Mouse (Mus musculus): ENCODE data around the gene Ppp1r1b. TPM values are rescaled to one million over a fixed set of nuclear protein-coding genes. Genes with fewer than 3 reads are reported as not detected.

Gene Ppp1r1b
- polyA plus RNA-seq, 1 experiment from 2014 or later = 20.2 TPM

DNA sequence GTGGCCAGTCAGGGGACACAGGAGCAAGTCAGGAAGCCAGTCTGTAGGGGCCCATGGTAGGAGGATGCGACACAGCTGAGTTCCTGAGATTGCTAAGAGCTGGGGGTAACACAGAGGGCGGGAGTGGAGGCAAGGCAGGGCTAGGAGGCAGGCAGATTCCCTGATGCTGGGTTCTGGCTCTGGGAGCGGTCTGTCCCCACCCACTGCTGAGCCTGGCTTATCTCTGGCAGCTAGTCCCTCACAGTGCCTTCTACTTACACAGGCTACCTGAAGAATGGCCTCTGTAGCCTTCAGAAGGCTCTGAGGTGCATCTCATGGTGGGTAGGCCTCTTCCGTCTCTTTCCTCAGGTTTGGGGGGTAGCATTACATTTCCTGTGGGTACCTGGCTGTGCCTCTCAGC, 44.4 kb downstream of the Ppp1r1b start:
- H3K9me3 ChIP-seq = no peaks in the 10 kb centered on the region
- H3K27me3 ChIP-seq (replicated peaks) = peaks cover 7% of the 10 kb centered on the region
- no peaks in the 10 kb centered on the region for H3K36me3 ChIP-seq
- no peak for ATAC-seq (ENCODE audit: insufficient read depth, low FRiP score, low read depth)
- peak overlapping the region; percentile 83 for H3K27ac ChIP-seq
- H3K4me3 ChIP-seq (replicated peaks) = no peak overlapping the region
- 0 out of 2 replicates have a peak overlapping the region, but pooled peaks have one; percentile 16 for H3K4me2 ChIP-seq
- no peak overlapping the region for H3K9ac ChIP-seq
- peaks cover 33% of the 10 kb centered on the region for H3K4me1 ChIP-seq
- 55% methylated on average over 4 of the region's 4 CpGs for WGBS

GRCm38 (mm10) chr11:98393317-98393716, 45.1 kb downstream of the Ppp1r1b start:
- Histone ChIP-seq H3K36me3 (no peaks in the 10 kb centered on the region), H3K4me3 (replicated peaks) (no peak overlapping the region), H3K9ac (no peak overlapping the region), H3K27me3 (replicated peaks) (0 out of 2 replicates have a peak, but pooled peaks cover under 1% of the 10 kb centered on the region), H3K4me1 (peaks cover 33% of the 10 kb centered on the region), H3K27ac (peak overlapping the region; percentile 83), H3K9me3 (no peaks in the 10 kb centered on the region), H3K4me2 (no peak overlapping the region)
- ATAC-seq (ENCODE audit: insufficient read depth, low FRiP score, low read depth) = peak; percentile 49
- WGBS = 50% methylated on average over 6 of the region's 6 CpGs

GRCm38 (mm10) chr11:98394301-98394700, 46.1 kb downstream of the Ppp1r1b start:
- Histone ChIP-seq H3K27me3 (replicated peaks) (no peaks in the 10 kb centered on the region), H3K4me3 (replicated peaks) (no peak overlapping the region), H3K4me1 (peaks cover 32% of the 10 kb centered on the region), H3K9me3 (no peaks in the 10 kb centered on the region), H3K4me2 (no peak overlapping the region), H3K36me3 (no peaks in the 10 kb centered on the region), H3K9ac (no peak overlapping the region), H3K27ac (peak overlapping the region; percentile 86)
- ATAC-seq (ENCODE audit: insufficient read depth, low FRiP score, low read depth) = no peak
- WGBS = 36% methylated on average over 6 of the region's 6 CpGs

DNA sequence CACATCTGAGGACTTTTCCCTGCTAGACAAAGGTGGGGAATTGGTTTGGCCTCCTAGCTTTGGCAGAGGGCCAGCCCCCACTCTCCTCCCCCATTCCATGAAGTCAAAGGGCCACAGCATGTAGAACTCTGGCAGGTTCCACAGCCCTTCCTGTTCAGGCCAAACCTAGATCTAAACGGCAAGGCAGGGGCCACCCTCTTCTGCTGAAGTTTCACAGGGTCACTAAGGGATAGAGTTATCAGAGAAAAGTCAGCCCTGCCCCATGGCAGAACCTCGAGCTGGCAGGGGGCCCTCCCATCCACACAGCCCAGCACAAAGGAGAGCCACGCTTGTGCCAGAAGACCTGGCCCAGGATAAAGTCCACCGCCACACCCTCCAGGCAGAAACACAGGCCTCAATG, 46.8 kb downstream of the Ppp1r1b start:
- Histone ChIP-seq H3K4me2 (no peak overlapping the region), H3K36me3 (no peaks in the 10 kb centered on the region), H3K27ac (peak overlapping the region; percentile 86), H3K27me3 (replicated peaks) (no peaks in the 10 kb centered on the region), H3K9ac (no peak overlapping the region), H3K4me3 (replicated peaks) (no peak overlapping the region), H3K9me3 (no peaks in the 10 kb centered on the region), H3K4me1 (peaks cover 34% of the 10 kb centered on the region)
- ATAC-seq (ENCODE audit: insufficient read depth, low FRiP score, low read depth) = peak; percentile 75
- WGBS = 33% methylated on average over 4 of the region's 4 CpGs

- H3K4me2 ChIP-seq = no peak overlapping the region
- H3K36me3 ChIP-seq = no peaks in the 10 kb centered on the region
- H3K4me1 ChIP-seq = peaks cover 32% of the 10 kb centered on the region
- no peak overlapping the region for H3K4me3 ChIP-seq (replicated peaks)
- no peaks in the 10 kb centered on the region for H3K27me3 ChIP-seq (replicated peaks)
- H3K27ac ChIP-seq = no peak overlapping the region
- H3K9ac ChIP-seq = no peak overlapping the region
- WGBS = 88% methylated on average over 7 of the region's 7 CpGs
- ATAC-seq (ENCODE audit: insufficient read depth, low FRiP score, low read depth) = no peak
- no peaks in the 10 kb centered on the region for H3K9me3 ChIP-seq
These were observed 49.7 kb downstream of the Ppp1r1b start for GRCm38 (mm10) chr11:98397946-98398345.

- Histone ChIP-seq H3K4me2 (peak within 1 kb of the TSS; percentile 71), H3K27me3 (replicated peaks) (0 out of 2 replicates have a peak, but pooled peaks cover 4% of the 10 kb centered on the region), H3K4me1 (peaks cover 11% of the 10 kb centered on the region), H3K9ac (peak within 1 kb of the TSS; percentile 53; the same call in 1 of the 2 replicates), H3K27ac (peak within 1 kb of the TSS; percentile 97), H3K36me3 (no peaks in the 10 kb centered on the region), H3K9me3 (no peaks in the 10 kb centered on the region), H3K4me3 (replicated peaks) (peak within 1 kb of the TSS; percentile 74)
- ATAC-seq (ENCODE audit: insufficient read depth, low FRiP score, low read depth) = peak; percentile 83
- WGBS = under 1% methylated on average over 40 of the region's 40 CpGs
These were observed 52.0 kb downstream of the Ppp1r1b start, which contains the start of gene Pgap3 for GRCm38 (mm10) chr11:98400161-98400726. TSS of gene Pgap3 (minus strand) at chr11:98400490.

DNA sequence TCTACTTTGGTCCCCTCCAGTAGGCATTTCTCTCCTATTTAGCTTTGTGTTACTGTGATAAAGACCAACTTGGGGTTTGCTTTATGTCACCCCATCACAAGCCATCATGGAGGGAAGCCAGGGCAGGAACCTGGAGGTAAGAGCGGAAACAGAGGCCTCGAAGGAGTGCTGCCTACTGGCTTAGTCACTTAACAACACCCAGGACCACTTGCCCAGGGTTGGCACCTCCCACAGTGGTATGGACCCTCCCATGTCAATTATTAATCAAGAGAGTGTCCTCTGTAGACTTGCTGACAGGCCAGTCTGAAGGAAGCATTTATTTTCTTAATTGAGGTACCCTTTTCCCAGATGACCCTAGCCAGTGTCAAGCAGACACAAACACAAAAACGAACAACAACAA, 52.6 kb downstream of the Ppp1r1b start:
- Histone ChIP-seq H3K36me3 (no peaks in the 10 kb centered on the region), H3K4me1 (peaks cover 11% of the 10 kb centered on the region), H3K4me2 (peak overlapping the region; percentile 71), H3K4me3 (replicated peaks) (peak overlapping the region; percentile 74), H3K27me3 (replicated peaks) (0 out of 2 replicates have a peak, but pooled peaks cover 4% of the 10 kb centered on the region), H3K9me3 (no peaks in the 10 kb centered on the region), H3K27ac (peak overlapping the region; percentile 97), H3K9ac (peak overlapping the region; percentile 34; the same call in 1 of the 2 replicates)
- 41% methylated on average over 3 of the region's 3 CpGs for WGBS
- peak; percentile 56; the same call in 1 of the 2 replicates for ATAC-seq (ENCODE audit: insufficient read depth, low FRiP score, low read depth)

DNA sequence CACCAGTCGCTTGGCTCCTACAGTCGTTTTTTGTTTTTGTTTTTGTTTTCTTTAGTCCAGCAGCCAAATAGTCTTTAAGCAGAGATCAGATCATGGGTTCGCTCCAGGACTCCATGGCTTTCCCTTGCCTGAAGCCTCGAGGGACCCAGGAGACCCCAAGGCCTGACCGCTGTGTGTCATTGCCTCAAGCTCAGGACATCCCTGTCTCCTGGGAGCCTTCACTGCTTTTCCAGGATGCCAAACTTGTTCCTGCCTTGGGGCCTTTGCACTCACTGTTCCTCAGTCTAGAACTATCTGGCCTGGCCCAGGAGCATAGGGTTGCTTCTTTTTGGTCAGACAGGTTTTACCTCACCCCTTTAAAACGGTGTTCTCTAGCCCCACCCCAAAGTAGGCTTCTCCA, 58.4 kb downstream of the Ppp1r1b start:
- Histone ChIP-seq H3K9me3 (no peaks in the 10 kb centered on the region), H3K9ac (no peak overlapping the region), H3K4me2 (no peak overlapping the region), H3K27me3 (replicated peaks) (0 out of 2 replicates have a peak, but pooled peaks cover 4% of the 10 kb centered on the region), H3K4me1 (peaks cover 8% of the 10 kb centered on the region), H3K27ac (no peak overlapping the region), H3K36me3 (no peaks in the 10 kb centered on the region), H3K4me3 (replicated peaks) (no peak overlapping the region)
- 78% methylated on average over 6 of the region's 6 CpGs for WGBS
- ATAC-seq (ENCODE audit: insufficient read depth, low FRiP score, low read depth) = no peak

Other genes with a start within 250 kb of the Ppp1r1b start
- gene Fbxl20, start 198.0 kb upstream of the Ppp1r1b start, polyA plus RNA-seq (2015; fragmentation: Nextera tagmentation; extraction: Ambion mirVana) = 15.9 and 17.3 TPM in 2 replicates
- 54.5 and 57.4 TPM in 2 replicates for gene Med1, start 155.1 kb upstream of the Ppp1r1b start, polyA plus RNA-seq (2015; fragmentation: Nextera tagmentation; extraction: Ambion mirVana)
- 9.4 and 9.7 TPM in 2 replicates for gene Cdk12, start 145.3 kb upstream of the Ppp1r1b start, polyA plus RNA-seq (2015; fragmentation: Nextera tagmentation; extraction: Ambion mirVana)
- 0.09 and 0.18 TPM in 2 replicates for gene Neurod2, start 18.8 kb upstream of the Ppp1r1b start, polyA plus RNA-seq (2015; fragmentation: Nextera tagmentation; extraction: Ambion mirVana)
- 41.1 and 46.4 TPM in 2 replicates for gene Stard3, start 10.0 kb downstream of the Ppp1r1b start, polyA plus RNA-seq (2015; fragmentation: Nextera tagmentation; extraction: Ambion mirVana)
- gene Tcap, start 35.4 kb downstream of the Ppp1r1b start, polyA plus RNA-seq (2015; fragmentation: Nextera tagmentation; extraction: Ambion mirVana) = 0.23 and 0.43 TPM in 2 replicates
- gene Pnmt, start 38.0 kb downstream of the Ppp1r1b start, polyA plus RNA-seq (2015; fragmentation: Nextera tagmentation; extraction: Ambion mirVana) = 0.22 TPM in 1 of 2 replicates, not detected in the other
- gene Pgap3, start 52.1 kb downstream of the Ppp1r1b start, polyA plus RNA-seq (2015; fragmentation: Nextera tagmentation; extraction: Ambion mirVana) = 13.0 and 15.7 TPM in 2 replicates
- 40.6 and 42.4 TPM in 2 replicates for gene Erbb2, start 64.1 kb downstream of the Ppp1r1b start, polyA plus RNA-seq (2015; fragmentation: Nextera tagmentation; extraction: Ambion mirVana)
- 137 and 142 TPM in 2 replicates for gene Mien1, start 90.6 kb downstream of the Ppp1r1b start, polyA plus RNA-seq (2015; fragmentation: Nextera tagmentation; extraction: Ambion mirVana)
- gene Grb7, start 98.0 kb downstream of the Ppp1r1b start, polyA plus RNA-seq (2015; fragmentation: Nextera tagmentation; extraction: Ambion mirVana) = 44.7 and 56.1 TPM in 2 replicates
- gene Ikzf3, start 197.6 kb downstream of the Ppp1r1b start, polyA plus RNA-seq (2015; fragmentation: Nextera tagmentation; extraction: Ambion mirVana) = 0.50 and 0.69 TPM in 2 replicates
- 0.31 and 0.40 TPM in 2 replicates for gene Zpbp2, start 202.7 kb downstream of the Ppp1r1b start, polyA plus RNA-seq (2015; fragmentation: Nextera tagmentation; extraction: Ambion mirVana)
- 55.6 and 61.8 TPM in 2 replicates for gene Ormdl3, start 239.0 kb downstream of the Ppp1r1b start, polyA plus RNA-seq (2015; fragmentation: Nextera tagmentation; extraction: Ambion mirVana)
- gene Lrrc3c, start 249.9 kb downstream of the Ppp1r1b start, polyA plus RNA-seq (2015; fragmentation: Nextera tagmentation; extraction: Ambion mirVana) = not detected in 2 replicates